In the genomic region with DNA sequence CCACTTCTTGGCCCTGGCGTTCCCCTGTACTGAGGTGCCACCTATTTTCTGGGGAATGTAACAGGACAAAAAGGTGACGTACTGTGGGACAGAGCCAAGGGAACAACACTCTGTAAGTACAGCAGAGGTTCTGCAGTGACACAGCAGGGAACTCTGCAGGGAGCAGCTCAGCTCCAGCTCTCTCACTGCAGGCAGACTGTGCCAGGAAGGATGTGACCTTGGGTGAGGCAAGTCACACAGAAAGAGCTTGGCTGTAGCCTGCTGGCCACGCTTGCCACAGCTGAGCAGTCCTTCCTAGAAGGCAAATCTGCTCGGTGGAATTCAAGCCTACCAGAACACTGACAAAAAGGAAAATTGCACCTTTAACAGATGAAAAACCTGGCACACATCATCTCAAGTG, we compare ENCODE assay signal across 7 mouse cellular contexts. TPM values are rescaled to one million over a fixed set of nuclear protein-coding genes. Genes with fewer than 3 reads are reported as not detected.
DNase-seq lines count a peak whose midpoint lies in the region; ATAC-seq and TF ChIP-seq lines count a peak whose summit lies in the region.

No protein-coding gene starts in this region.

- TF ChIP-seq CTCF in brain, embryonic 14.5 days (IDR thresholded peaks at IDR 0.05; ENCODE audit: borderline replicate concordance, extremely low read depth, insufficient read depth, insufficient read length): no peak

- peak; percentile 49; the same call in 1 of the 2 replicates for ATAC-seq in neural tube, embryonic 15.5 days (ENCODE audit: low FRiP score)
- ATAC-seq in CD4-positive, CD25-positive, alpha-beta regulatory T cell, adult 4 months: no peak

- 0 out of 2 replicates have a peak overlapping the region, but pooled peaks have one; percentile 15 for H3K27ac ChIP-seq in neural tube, embryonic 15.5 days (replicated peaks)

- no peak overlapping the region for H3K9ac ChIP-seq in neural tube, embryonic 15.5 days (replicated peaks)

- no peak overlapping the region for H3K4me3 ChIP-seq in neural tube, embryonic 15.5 days (replicated peaks)

- TF ChIP-seq POLR2A in brain, embryonic 14.5 days (IDR thresholded peaks at IDR 0.05; ENCODE audit: borderline replicate concordance, extremely low read depth, insufficient read depth, insufficient read length, poor library complexity, severe bottlenecking): no peak

- H3K4me2 ChIP-seq in neural tube, embryonic 15.5 days: no peak overlapping the region

- DNase-seq in right cerebral cortex, postnatal 10 days (ENCODE audit: low spot score in 2 of 2): peak; percentile 34 to 38
- DNase-seq in right cerebral cortex, postnatal 4 days: no peak
- peak; percentile 15 for DNase-seq in brain, embryonic 14.5 days (ENCODE audit: low read depth)
- DNase-seq in heart, adult 8-10 months (ENCODE audit: low spot score): peak; percentile 80
- DNase-seq in kidney, postnatal 10 days: peak; percentile 65

- no peaks in the 10 kb centered on the region for H3K36me3 ChIP-seq in neural tube, embryonic 15.5 days

- peaks cover 20% of the 10 kb centered on the region for H3K4me1 ChIP-seq in neural tube, embryonic 15.5 days

- H3K27me3 ChIP-seq in neural tube, embryonic 15.5 days (replicated peaks): no peaks in the 10 kb centered on the region

- 51% methylated on average over 4 of the region's 4 CpGs for WGBS in neural tube, embryonic 15.5 days

- no peaks in the 10 kb centered on the region for H3K9me3 ChIP-seq in neural tube, embryonic 15.5 days (replicated peaks)

RNA-seq across cellular contexts. Expression of a gene that starts 8.3 kb away (rescaled TPM):
- polyA plus RNA-seq in brain, embryonic 14.5 days (2012; rRNA removed): 24.8 and 26.4 TPM in 2 replicates
- total RNA-seq in heart, adult 8-10 months (2022): 1 to 10 TPM; 4.4 to 9.8 (median 7.4) TPM
- 40.7 and 46.2 TPM in 2 replicates for polyA plus RNA-seq in neural tube, embryonic 15.5 days (2015; fragmentation: Nextera tagmentation; extraction: Ambion mirVana)
- polyA plus RNA-seq in CD4-positive, CD25-positive, alpha-beta regulatory T cell, adult 4 months (2017; shearing (Covaris generic)): 100 to 1,000 TPM; 212 to 215 TPM

RNA-seq across cellular contexts. Expression of a gene that starts 55.8 kb away (rescaled TPM):
- 68.6 and 99.8 TPM in 2 replicates for polyA plus RNA-seq in brain, embryonic 14.5 days (2012; rRNA removed)
- total RNA-seq in heart, adult 8-10 months (2022): 10 to 100 TPM; 61.9 to 72.6 (median 67.9) TPM
- 159 and 162 TPM in 2 replicates for polyA plus RNA-seq in neural tube, embryonic 15.5 days (2015; fragmentation: Nextera tagmentation; extraction: Ambion mirVana)
- polyA plus RNA-seq in CD4-positive, CD25-positive, alpha-beta regulatory T cell, adult 4 months (2017; shearing (Covaris generic)): 10 to 100 TPM; 74.0 to 89.4 TPM

RNA-seq across cellular contexts. Expression of a gene that starts 55.8 kb away (rescaled TPM):
- 6.2 and 7.3 TPM in 2 replicates for polyA plus RNA-seq in brain, embryonic 14.5 days (2012; rRNA removed)
- under 1 TPM in 1 of 4 experiments, not detected in 3; 0.49 TPM for total RNA-seq in heart, adult 8-10 months (2022)
- 5.5 and 12.3 TPM in 2 replicates for polyA plus RNA-seq in neural tube, embryonic 15.5 days (2015; fragmentation: Nextera tagmentation; extraction: Ambion mirVana)
- 1 to 10 TPM; 1.7 to 4.1 TPM for polyA plus RNA-seq in CD4-positive, CD25-positive, alpha-beta regulatory T cell, adult 4 months (2017; shearing (Covaris generic))
